Mouse (Mus musculus): ENCODE data around the gene Pdlim5.

Gene Pdlim5

GRCm38 (mm10) chr3:142276506-142276905 lies 119.0 kb downstream of the Pdlim5 start:
- no peak for DNase-seq (ENCODE audit: inconsistent age in 2 of 2, low spot score in 1 of 2)

GRCm38 (mm10) chr3:142274993-142275392 lies 120.5 kb downstream of the Pdlim5 start:
- no peak for DNase-seq (ENCODE audit: inconsistent age in 2 of 2, low spot score in 1 of 2)

- DNase-seq (ENCODE audit: inconsistent age in 2 of 2, low spot score in 1 of 2): no peak
Observed at GRCm38 (mm10) chr3:142274451-142274850, 121.0 kb downstream of the Pdlim5 start.

GRCm38 (mm10) chr3:142273265-142273664 lies 122.2 kb downstream of the Pdlim5 start:
- no peak for DNase-seq (ENCODE audit: inconsistent age in 2 of 2, low spot score in 1 of 2)

- no peak for DNase-seq (ENCODE audit: inconsistent age in 2 of 2, low spot score in 1 of 2)
Observed at GRCm38 (mm10) chr3:142256371-142256770, 139.1 kb downstream of the Pdlim5 start.

- DNase-seq (ENCODE audit: inconsistent age in 2 of 2, low spot score in 1 of 2): peak in 1 of 2 experiments; percentile 61
Observed at GRCm38 (mm10) chr3:142252086-142252485, 143.4 kb downstream of the Pdlim5 start.

- peak in 1 of 2 experiments; percentile 42 for DNase-seq (ENCODE audit: inconsistent age in 2 of 2, low spot score in 1 of 2)
Observed at GRCm38 (mm10) chr3:142249458-142249857, 146.0 kb downstream of the Pdlim5 start.

GRCm38 (mm10) chr3:142243263-142243662 lies 152.2 kb downstream of the Pdlim5 start:
- no peak for DNase-seq (ENCODE audit: inconsistent age in 2 of 2, low spot score in 1 of 2)

GRCm38 (mm10) chr3:142239298-142239697 lies 156.2 kb downstream of the Pdlim5 start:
- DNase-seq (ENCODE audit: inconsistent age in 2 of 2, low spot score in 1 of 2): no peak

GRCm38 (mm10) chr3:142238260-142239046 lies 157.0 kb downstream of the Pdlim5 start:
- DNase-seq (ENCODE audit: inconsistent age in 2 of 2, low spot score in 1 of 2): no peak

- no peak for DNase-seq (ENCODE audit: inconsistent age in 2 of 2, low spot score in 1 of 2)
Observed at GRCm38 (mm10) chr3:142237621-142238020, 157.9 kb downstream of the Pdlim5 start.

GRCm38 (mm10) chr3:142233606-142234465 lies 161.7 kb downstream of the Pdlim5 start:
- DNase-seq (ENCODE audit: inconsistent age in 2 of 2, low spot score in 1 of 2): no peak

GRCm38 (mm10) chr3:142228665-142229064 lies 166.8 kb downstream of the Pdlim5 start:
- no peak for DNase-seq (ENCODE audit: inconsistent age in 2 of 2, low spot score in 1 of 2)

GRCm38 (mm10) chr3:142222471-142223103 lies 172.9 kb downstream of the Pdlim5 start:
- no peak for DNase-seq (ENCODE audit: inconsistent age in 2 of 2, low spot score in 1 of 2)

- DNase-seq (ENCODE audit: inconsistent age in 2 of 2, low spot score in 1 of 2): no peak
Observed at GRCm38 (mm10) chr3:142219910-142220309, 175.6 kb downstream of the Pdlim5 start.

- DNase-seq (ENCODE audit: inconsistent age in 2 of 2, low spot score in 1 of 2): no peak
Observed at GRCm38 (mm10) chr3:142212821-142213220, 182.7 kb downstream of the Pdlim5 start.

- no peak for DNase-seq (ENCODE audit: inconsistent age in 2 of 2, low spot score in 1 of 2)
Observed at GRCm38 (mm10) chr3:142212186-142212585, 183.3 kb downstream of the Pdlim5 start.

GRCm38 (mm10) chr3:142209981-142210380 lies 185.5 kb downstream of the Pdlim5 start:
- no peak for DNase-seq (ENCODE audit: inconsistent age in 2 of 2, low spot score in 1 of 2)

- DNase-seq (ENCODE audit: inconsistent age in 2 of 2, low spot score in 1 of 2): no peak
Observed at GRCm38 (mm10) chr3:142209057-142209456, 186.4 kb downstream of the Pdlim5 start.

- DNase-seq (ENCODE audit: inconsistent age in 2 of 2, low spot score in 1 of 2): no peak
Observed at GRCm38 (mm10) chr3:142207488-142207887, 188.0 kb downstream of the Pdlim5 start.

- DNase-seq (ENCODE audit: inconsistent age in 2 of 2, low spot score in 1 of 2): no peak
Observed at GRCm38 (mm10) chr3:142206316-142206715, 189.2 kb downstream of the Pdlim5 start.

Data from adrenal gland, adult (tissue).